Mouse (Mus musculus): ENCODE results near the gene Grk3.
A peak's percentile ranks its signal among the peaks of the same experiment; 100 is the strongest.

Gene Grk3

DNA sequence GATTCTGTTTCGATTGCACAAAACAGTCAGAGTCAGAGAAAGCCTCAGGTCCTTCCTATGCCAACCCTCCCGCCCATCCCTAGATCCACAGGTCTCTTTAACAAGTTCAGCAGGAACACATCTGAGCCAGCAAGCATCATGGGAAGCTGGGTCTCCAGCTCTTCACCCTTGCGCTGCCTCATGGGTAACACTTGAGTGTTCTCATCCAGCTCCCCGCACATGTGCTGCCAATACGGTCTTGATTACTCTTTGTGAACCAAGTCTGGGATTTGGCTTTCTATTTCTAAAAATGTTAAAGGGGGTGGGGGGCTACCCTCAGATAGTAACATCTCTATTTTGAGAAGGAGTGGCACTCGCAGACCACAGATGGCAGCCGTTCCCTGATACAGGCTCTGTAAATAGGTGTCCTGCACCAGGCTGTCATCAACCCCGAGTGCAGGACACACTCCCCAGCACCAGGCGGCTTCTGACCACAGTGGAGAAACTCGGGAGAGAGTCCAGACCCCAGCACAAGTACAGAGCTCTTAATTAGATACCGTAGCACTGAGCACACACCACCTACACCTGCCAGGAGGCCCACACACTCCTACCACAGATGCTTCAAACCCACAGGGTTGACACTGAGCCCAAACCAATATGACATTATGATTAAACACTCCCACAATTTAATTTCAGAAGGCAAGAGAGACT lies 82.6 kb downstream of the Grk3 start:
- no peak for DNase-seq (ENCODE audit: low read depth)

DNA sequence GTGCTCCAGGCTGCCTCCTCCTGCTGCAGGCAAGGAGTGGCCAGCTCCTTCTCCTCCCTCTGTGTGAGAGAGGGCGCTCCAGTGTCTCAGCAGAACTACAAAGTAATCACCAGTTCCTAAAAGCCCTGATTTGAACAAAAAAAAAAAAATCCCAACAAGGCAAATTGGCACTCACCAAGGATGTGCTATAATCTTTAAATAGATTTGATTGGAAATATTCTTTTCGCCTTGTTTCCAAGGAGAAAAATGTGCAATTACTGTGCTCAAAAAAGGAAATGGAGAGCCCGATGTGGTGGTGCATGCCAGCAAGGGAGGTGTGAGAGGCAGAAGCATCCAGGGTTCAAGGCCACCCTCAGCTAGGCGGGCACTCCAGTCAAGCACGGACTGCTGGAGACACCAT lies 83.7 kb downstream of the Grk3 start:
- no peak for DNase-seq (ENCODE audit: low read depth)

- no peak for DNase-seq (ENCODE audit: low read depth)
Observed at GRCm38 (mm10) chr5:112928201-112928881, 87.2 kb downstream of the Grk3 start.

DNA sequence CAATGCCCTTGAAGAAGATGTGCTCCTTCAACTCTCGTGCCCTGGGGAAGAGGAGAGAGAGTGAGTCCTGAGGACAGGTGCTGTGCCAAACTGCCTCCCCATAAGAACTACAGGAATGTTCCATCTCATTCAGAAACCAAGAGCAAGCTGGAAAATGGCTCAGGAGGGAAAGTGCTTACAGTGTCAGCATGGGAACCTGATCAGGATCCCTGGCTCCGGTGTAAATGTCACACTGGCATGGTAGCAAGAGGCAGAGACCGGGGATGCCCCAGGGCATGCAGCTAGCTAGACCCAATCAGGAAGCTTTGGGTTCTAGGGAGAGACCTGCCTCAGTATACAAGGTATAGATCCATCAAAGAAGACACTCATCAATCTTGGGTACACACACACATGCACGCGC lies 90.2 kb downstream of the Grk3 start:
- DNase-seq (ENCODE audit: low read depth): no peak

- DNase-seq (ENCODE audit: low read depth): no peak
Observed at GRCm38 (mm10) chr5:112924806-112925205, 90.8 kb downstream of the Grk3 start.

GRCm38 (mm10) chr5:112923841-112924240 lies 91.8 kb downstream of the Grk3 start:
- DNase-seq (ENCODE audit: low read depth): no peak

- no peak for DNase-seq (ENCODE audit: low read depth)
Observed at GRCm38 (mm10) chr5:112921914-112922313, 93.7 kb downstream of the Grk3 start.

- no peak for DNase-seq (ENCODE audit: low read depth)
Observed at GRCm38 (mm10) chr5:112910381-112910780, 105.2 kb downstream of the Grk3 start.

- no peak for DNase-seq (ENCODE audit: low read depth)
Observed at GRCm38 (mm10) chr5:112908169-112908614, 107.4 kb downstream of the Grk3 start.

DNA sequence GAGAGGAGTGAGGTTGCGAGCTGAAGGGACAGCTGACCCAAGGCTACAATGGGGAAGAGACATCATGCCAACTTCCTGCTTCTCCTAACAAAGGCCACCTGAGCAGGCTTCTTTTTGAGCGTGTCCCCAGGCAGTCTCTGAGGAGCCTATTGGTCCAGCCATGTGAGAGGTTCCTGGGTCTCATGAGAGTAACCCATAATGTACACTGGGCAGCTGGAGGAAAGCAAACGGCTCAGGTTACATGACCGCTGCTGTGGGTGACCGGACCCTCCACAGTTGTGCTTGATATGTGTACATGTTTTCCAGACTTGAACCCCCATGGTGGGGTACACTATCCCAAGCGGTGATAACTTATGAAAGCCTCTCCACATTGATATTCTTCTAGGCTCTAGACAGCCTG lies 108.1 kb downstream of the Grk3 start:
- DNase-seq (ENCODE audit: low read depth): no peak

DNA sequence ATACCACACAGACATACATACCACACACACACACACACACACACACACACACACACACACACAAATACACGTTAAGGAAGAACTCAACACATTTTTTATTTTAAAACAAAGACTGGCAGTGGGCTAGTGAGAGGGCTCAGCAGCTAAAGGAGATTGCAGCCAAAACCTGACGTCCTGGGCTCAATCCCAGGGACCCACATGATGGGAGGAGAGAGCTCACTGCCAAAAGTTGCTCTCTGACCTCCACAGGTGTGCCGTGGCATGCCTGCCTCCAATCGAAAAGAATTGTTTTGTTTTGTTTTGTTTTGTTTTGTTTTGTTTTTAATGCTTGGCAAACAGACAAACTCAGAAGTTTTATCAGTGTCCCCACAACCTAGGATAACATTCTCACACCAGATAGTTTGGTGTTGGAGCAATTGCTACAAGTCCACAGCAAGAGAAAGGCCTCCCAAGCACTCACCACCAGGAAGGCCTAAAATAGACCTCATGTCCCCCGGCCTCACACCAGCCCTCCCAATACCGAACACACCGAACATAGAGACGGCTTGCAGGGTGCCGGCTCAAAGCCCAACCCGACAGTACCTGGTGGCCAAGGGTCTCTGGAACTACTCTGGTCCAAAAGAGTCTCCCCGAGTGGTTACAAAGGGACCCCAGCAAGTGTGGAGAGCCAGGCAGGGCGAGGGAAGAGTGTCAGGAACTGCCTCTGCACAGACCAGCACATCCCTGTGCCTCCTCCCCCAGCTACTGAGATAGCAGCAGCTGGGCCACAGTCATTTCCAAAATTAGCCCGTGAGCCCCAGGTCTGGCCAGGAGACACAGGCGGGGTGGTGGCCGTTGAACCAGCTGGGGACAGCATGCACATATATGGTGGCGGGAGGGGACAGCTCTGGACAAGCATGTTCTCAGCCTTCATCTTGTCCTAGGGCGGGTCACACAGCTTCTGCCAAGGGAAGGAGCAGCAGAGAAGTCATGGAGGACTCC lies 119.6 kb downstream of the Grk3 start, which contains the start of gene Myo18b:
TSS of gene Myo18b (minus strand) at position 689 of the 981 bp plus-strand sequence.
- DNase-seq (ENCODE audit: low read depth): no peak

DNA sequence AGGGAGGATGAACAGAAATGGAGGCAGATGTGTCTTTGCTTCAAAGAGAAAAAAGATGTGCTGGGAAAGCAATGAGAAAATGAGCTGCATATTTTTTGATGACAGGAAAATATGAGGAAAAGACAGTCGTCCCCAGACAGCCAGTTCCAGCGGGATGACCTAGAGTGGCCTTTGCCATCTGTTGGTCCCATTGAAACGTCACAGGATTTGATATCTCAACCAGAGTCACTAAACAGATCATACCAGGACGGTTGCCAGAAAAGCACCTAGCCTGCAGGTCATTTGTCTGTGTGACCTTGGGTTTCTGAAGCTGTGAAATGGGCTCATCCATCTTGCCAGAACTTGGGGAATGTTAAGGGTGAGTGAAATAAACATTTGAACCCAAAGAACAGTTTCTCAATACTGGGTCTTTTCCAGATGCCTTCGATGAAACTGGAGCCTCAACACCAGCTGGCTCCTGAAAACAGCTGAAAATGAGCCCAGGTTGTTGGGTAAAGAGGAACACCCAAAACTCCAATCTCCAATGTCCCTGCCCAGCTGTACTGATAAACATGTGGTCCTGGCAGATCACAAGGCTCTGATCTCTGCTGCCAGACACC lies 122.0 kb downstream of the Grk3 start:
- no peak for DNase-seq (ENCODE audit: low read depth)

DNA sequence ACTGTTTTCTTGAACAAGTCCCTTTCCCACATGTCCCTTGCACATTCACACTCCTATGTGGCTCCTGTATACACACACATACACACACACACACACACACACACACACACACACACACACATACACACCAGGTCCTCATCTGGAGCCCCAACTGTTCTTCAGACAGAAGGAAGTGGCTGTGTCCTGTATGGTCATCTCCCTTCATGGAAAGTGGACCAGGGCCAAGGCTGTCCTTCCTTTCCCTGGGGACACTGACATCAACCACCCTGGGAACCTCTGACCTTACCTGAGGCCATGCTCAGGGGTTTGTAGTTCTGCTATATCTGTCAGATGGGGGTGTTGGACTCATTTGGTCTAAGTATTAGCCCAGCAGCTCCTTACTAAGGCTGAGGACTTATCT lies 123.2 kb downstream of the Grk3 start:
- no peak for DNase-seq (ENCODE audit: low read depth)

DNA sequence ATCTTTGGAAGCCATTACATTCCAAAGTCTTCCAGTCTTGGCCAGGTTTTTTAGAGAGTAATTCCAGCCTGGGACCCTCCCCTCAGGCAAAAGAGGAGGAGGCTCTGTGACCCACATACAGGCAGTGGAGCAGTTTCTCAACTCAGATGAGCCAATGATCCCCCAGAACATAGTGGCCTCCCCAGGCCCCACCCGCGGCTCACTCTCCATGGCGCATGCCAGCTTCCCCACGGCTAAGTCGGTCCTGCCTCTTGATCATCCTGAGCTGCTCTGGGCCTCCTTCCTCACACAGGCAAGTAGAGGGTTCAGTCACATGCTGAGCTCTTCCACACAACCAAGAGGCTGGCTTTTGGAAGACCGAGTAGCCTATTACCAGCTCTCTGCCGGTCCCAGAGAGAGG lies 126.9 kb downstream of the Grk3 start:
- DNase-seq (ENCODE audit: low read depth): no peak

GRCm38 (mm10) chr5:112886687-112887491 lies 128.7 kb downstream of the Grk3 start:
- no peak for DNase-seq (ENCODE audit: low read depth)

GRCm38 (mm10) chr5:112877391-112878115 lies 138.0 kb downstream of the Grk3 start:
- no peak for DNase-seq (ENCODE audit: low read depth)

GRCm38 (mm10) chr5:112876846-112877390 lies 138.7 kb downstream of the Grk3 start:
- DNase-seq (ENCODE audit: low read depth): peak; percentile 2

DNA sequence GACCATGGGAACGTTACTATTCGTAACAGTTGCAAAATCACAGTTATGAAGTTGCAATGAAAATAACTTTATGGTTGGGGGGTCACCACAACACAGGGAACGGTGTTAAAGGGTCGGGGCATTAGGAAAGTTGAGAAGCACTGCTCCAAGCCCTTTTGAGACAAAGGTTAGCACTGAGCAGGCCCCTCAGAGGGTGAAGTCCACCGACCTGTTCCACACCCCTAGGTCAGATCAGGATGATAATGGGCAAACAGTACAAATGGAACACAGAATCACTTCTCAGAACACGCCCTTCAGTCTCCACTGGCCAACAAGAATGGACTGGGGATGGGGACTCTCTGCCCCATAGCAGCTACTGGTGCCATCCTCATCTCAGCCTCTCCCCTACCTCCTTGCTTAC lies 142.6 kb downstream of the Grk3 start:
- DNase-seq (ENCODE audit: low read depth): no peak

DNA sequence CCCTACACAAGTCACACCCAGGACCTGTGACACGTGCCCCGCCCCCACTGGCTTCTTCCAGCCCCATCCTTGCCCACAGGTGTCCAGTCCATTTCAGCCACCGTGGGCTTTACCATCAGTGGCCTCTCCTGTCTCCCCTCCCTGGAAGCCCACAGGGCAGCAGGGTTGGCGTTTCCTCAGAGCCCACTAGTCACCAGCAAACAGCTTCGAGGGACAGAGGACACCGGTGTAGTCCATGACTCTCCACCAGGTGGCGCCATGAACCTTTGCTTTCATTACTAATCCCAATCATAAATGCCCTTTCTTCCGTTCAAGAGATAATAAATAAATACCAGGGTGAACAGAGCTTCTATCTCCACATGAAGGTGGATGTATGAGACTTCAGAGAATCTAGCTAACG lies 144.9 kb downstream of the Grk3 start:
- peak; percentile 8 for DNase-seq (ENCODE audit: low read depth)

DNA sequence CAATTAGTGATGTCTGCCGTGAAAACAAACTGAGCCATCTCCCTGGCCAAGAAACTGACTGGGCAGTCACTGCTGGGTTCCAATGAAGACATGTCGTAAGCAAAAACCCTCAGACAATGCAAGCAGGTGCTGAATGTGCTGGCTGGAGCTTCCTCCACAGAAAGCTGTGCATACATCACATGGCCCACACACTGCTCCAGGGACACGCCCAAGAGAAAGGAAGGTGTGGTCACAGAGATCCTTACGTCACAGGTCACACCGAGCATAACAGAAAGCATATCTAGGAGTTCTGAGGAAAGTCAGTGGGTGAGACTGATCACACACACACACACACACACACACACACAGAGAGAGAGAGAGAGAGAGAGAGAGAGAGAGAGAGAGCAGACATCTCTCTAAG lies 147.0 kb downstream of the Grk3 start:
- no peak for DNase-seq (ENCODE audit: low read depth)
